Mouse (Mus musculus) olfactory bulb, adult 2 months (tissue): ENCODE measurements around the gene Agxt.

ENCODE experiments used
- CTCF ChIP-seq: fragments of 200-500 bp; IDR thresholded peaks from 2 replicates; pipeline ENCODE4 v1.5.1; 2012; ENCODE audit warnings: low read depth, mild to moderate bottlenecking, low read length, moderate library complexity; ENCODE audit not compliant: insufficient read depth
- POLR2A ChIP-seq: fragments of 200-500 bp; IDR thresholded peaks from 2 replicates; pipeline ENCODE4 v1.6.1; 2012; ENCODE audit warnings: mild to moderate bottlenecking, low read depth, low read length, moderate library complexity; ENCODE audit not compliant: insufficient read depth

GRCm38 (mm10) chr1:93114713-93115463, 20.2 kb upstream of the Agxt start:
- TF ChIP-seq POLR2A = no peak
- no peak for TF ChIP-seq CTCF
